Mouse (Mus musculus) megakaryocyte, adult 5-6 weeks (primary cell): ENCODE data around the gene Ddx21. TPM values are rescaled to one million over a fixed set of nuclear protein-coding genes. Genes with fewer than 3 reads are reported as not detected.

Experiments used
- ATAC-seq: 2 replicates; pipeline ENCODE4 v1.8.0; 2016; ENCODE audit warnings: mild to moderate bottlenecking, inconsistent platforms; ENCODE audit not compliant: poor library complexity, severe bottlenecking
- total RNA-seq, 2 experiments: library from RNA; stranded (forward) in 1 of 2; stranded (reverse) in 1 of 2; fragments of 153-499, 151-499 nt in 1 of 2; fragments of 221-1000, 200-1000 nt in 1 of 2; gene quantifications; 2 replicates each; pipeline versions ENCODE4 v1.2.3 to v1.2.4; 2015 to 2017

Gene Ddx21
- total RNA-seq, 2 experiments from 2014 or later, result 38.4 to 59.8 TPM

- ATAC-seq, result no peak
Observed at GRCm38 (mm10) chr10:62575001-62575400, 27.1 kb downstream of the Ddx21 start.

GRCm38 (mm10) chr10:62570126-62570871, 31.8 kb downstream of the Ddx21 start:
- ATAC-seq, result no peak

GRCm38 (mm10) chr10:62568861-62569260, 33.2 kb downstream of the Ddx21 start:
- no peak for ATAC-seq

DNA sequence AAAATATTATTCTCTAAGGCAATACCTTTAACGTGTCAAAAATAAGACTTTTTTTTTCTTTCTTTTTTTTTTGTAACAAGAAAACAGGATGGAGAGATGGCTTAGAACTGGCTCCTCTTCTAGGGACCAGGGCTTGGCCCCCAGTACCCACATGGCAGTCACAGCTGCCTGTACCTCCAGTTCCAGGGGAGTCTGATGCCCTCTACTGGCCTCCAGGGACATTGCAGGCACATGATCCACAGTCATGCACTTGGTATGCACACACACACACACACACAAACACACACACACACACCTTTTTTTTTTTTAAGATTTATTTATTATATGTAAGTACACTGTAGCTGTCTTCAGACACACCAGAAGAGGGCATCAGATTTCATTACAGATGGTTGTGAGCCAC, 44.3 kb downstream of the Ddx21 start:
- 0 out of 2 replicates have a peak, but pooled peaks have one; percentile 24 for ATAC-seq

GRCm38 (mm10) chr10:62556558-62556901, 45.6 kb downstream of the Ddx21 start:
- ATAC-seq, result peak; percentile 67

GRCm38 (mm10) chr10:62555705-62556557, 46.1 kb downstream of the Ddx21 start:
- no peak for ATAC-seq

- peak; percentile 85 for ATAC-seq
Observed at GRCm38 (mm10) chr10:62553611-62554091, 48.4 kb downstream of the Ddx21 start.

DNA sequence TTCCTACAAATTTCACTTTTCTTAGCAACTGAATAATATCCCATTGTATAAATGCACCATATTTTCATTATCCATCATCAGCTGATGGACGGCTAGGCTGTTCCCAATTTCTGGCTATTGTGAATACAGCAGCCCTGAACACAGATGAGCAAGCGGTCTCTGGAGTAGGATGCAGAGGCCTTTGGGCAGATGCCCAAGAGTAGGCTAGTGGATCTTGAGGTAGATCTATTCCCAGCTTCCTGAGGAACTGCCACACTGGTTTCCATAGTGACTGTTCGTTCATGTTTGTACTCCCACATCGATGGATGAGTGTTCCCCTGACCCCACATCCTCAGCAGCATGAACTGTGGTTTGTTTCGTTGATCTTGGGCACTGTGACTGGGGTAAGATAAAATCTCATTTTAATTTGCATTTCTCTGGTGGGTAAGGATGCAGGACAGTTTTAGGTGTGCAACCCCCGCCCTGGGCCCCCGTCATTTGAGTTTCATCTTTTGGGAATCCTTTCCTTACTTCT, 51.2 kb downstream of the Ddx21 start:
- no peak for ATAC-seq

- peak; percentile 67 for ATAC-seq
Observed at GRCm38 (mm10) chr10:62549523-62550166, 52.4 kb downstream of the Ddx21 start.

DNA sequence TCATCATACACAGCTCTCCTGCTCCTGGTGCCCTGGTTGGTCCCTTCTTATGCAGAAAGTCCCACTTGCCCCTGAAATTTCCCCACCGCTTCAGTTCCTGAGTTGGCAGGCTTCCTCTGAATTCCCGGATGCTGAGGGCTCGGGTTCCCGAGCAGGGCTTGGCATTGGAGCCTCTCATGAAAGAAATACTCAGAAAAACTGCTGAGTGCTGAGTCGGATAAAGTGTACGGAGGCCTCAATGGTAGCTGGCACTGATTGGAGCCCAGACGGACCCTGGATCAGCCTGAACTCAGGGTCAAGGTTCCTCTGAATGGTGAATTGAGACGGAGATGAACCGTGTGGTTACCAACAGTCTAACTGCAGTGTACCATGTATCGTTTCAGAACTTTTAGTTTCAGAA, 55.6 kb downstream of the Ddx21 start:
- ATAC-seq, result no peak

DNA sequence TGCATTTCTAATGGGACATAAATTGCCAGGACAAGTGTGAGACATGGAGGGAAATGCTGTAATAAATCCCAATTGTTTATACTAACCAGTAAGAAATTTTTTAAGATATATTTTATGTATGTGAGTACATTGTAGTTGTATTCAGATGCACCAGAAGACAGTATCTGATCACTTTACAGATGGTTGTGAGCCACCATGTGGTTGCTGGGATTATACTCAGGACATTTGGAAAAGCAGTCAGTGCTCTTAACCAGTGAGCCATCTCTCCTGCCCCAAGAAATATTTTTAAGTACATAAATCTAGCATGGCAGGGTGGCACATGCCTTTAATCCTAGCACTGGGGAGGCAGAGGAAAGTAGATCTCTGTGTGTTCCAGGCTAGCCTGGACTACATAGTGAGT, 56.3 kb downstream of the Ddx21 start:
- ATAC-seq, result no peak

- no peak for ATAC-seq
Observed at GRCm38 (mm10) chr10:62544316-62544715, 57.8 kb downstream of the Ddx21 start.

DNA sequence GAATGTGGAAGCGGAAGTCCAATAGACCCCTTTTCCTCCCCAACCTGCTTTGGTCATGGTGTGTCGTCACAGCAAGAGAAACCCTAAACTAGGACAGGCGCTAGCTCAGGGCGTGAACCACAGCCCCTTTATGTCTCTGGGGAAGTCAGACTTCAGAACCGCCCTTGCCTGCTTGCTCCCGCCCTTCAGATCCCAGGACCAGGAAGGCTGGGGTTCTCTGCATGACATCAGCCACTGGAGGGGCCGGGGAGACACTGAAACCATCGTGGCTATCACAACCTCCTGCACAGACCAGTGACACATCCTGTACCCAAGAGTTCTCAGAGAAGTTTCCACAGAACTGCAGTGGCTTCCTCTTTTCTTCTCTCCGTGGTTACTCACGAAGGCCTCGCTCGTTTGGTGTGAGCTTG, 58.7 kb downstream of the Ddx21 start:
- ATAC-seq, result peak; percentile 81

- peak; percentile 22 for ATAC-seq
Observed at GRCm38 (mm10) chr10:62542928-62543327, 59.2 kb downstream of the Ddx21 start.

- ATAC-seq, result no peak
Observed at GRCm38 (mm10) chr10:62542507-62542906, 59.6 kb downstream of the Ddx21 start.

DNA sequence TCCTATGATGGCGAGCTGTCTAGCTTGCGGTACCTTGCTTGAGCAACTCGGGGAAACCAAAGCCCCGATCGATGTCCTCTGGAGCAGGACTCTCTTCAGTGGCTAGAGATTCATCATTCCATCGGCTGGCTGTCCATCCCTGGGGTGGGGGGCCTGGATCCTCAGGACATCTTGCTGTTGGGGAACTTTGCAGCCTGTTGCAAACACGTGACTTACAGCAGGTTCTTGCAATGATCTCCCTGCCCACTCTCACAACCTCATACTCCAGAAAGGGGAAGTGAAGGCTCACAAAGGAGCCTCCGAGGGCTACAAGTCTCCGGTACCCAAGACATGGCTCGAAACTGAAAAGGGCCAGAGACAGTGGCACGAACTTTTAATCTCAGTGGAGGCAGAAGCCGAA, 60.6 kb downstream of the Ddx21 start:
- peak; percentile 46 for ATAC-seq

GRCm38 (mm10) chr10:62540800-62541199, 61.3 kb downstream of the Ddx21 start:
- ATAC-seq, result peak; percentile 2

DNA sequence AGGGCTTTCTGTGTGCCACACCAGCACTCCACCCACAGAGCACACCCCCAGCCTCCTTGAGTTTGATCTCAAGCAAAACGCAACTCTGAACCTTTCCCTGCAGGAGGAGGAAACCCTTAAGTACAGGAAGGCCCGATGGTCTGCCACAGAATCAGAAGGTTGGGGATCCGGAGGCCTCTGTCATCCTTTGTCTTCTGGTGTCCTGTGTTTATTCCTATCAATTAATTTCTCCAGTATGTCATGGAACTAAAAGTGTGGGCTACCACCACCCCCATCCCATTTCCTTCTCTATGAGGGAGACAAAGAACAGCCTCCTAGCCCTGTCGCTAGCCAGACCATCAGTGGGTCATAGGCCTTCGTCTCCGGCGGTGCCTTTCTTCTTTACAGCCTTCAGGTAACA, 67.6 kb downstream of the Ddx21 start:
- ATAC-seq, result no peak

DNA sequence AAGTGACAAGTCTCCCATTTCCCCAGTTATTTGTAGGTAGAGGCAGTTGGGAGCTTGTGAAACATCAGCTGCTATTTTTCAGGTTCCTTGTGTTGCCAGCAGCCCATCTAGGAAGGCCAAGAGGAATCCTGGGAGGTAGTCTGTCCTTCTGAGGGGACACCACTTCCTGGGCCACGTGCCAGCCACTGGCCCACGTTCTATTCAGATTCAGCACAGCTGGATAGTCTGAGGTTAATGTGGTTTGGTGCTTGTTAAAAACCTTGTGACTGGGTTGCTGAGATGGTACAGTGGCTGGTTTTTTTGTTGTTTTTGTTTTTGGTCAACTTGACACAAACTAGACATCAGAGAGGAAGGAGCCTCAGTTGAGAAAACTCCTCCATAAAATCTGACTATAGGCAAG, 69.2 kb downstream of the Ddx21 start:
- ATAC-seq, result no peak; the same call in 1 of the 2 replicates
